In genomic region chr12:35836946-35837345, GRCm38 (mm10) we compare ENCODE assay signal across 16 mouse cellular contexts.
"Had no signal": no experiment of that assay in that cellular context is flagged by ENCODE, and none has a peak within 500 bp of the region (broad histone marks: within the 10 kb centered on the region; RNA-seq: fewer than 3 reads in every experiment).

No protein-coding gene starts in this region.

- H3K27ac ChIP-seq: left cerebral cortex, adult 2 months; liver, embryonic 12.5 days; liver, embryonic 15.5 days had no signal

- DNase-seq: kidney, adult 18-20 months; kidney, adult 9 months; kidney, postnatal 10 days; kidney, postnatal 36 days; layer of hippocampus, postnatal 36 days; lung, adult 18-20 months; midbrain, embryonic 14.5 days; right cerebral cortex, adult 18-20 months; right cerebral cortex, postnatal 25 days; spleen, adult 18-20 months; thymus, postnatal 25 days had no signal

- H3K4me3 ChIP-seq: left cerebral cortex, adult 2 months; liver, embryonic 12.5 days; liver, embryonic 15.5 days had no signal

- H3K27me3 ChIP-seq: liver, embryonic 12.5 days; liver, embryonic 15.5 days had no signal

- H3K36me3 ChIP-seq: liver, embryonic 12.5 days; liver, embryonic 15.5 days had no signal

- H3K4me1 ChIP-seq: liver, embryonic 12.5 days; liver, embryonic 15.5 days had no signal

- H3K4me2 ChIP-seq: liver, embryonic 12.5 days; liver, embryonic 15.5 days; midbrain, embryonic 11.5 days had no signal

- ATAC-seq: intestine, embryonic 16.5 days; liver, embryonic 12.5 days had no signal

- H3K9ac ChIP-seq: liver, embryonic 12.5 days; liver, embryonic 15.5 days had no signal

- H3K9me3 ChIP-seq: liver, embryonic 12.5 days; liver, embryonic 15.5 days had no signal
